Mouse (Mus musculus) hindlimb bud, embryonic 11.5 days (tissue): ENCODE data around the gene Tns4.

Experiments
- DNase-seq: peaks from one replicate; pipeline ENCODE4 v3.0.0-alpha.2; 2012; ENCODE audit warnings: low read depth, low spot score; ENCODE audit errors: extremely low spot score

The Tns4 gene

GRCm38 (mm10) chr11:99094911-99095676 lies 6.0 kb upstream of the Tns4 start:
- DNase-seq = no peak

DNA sequence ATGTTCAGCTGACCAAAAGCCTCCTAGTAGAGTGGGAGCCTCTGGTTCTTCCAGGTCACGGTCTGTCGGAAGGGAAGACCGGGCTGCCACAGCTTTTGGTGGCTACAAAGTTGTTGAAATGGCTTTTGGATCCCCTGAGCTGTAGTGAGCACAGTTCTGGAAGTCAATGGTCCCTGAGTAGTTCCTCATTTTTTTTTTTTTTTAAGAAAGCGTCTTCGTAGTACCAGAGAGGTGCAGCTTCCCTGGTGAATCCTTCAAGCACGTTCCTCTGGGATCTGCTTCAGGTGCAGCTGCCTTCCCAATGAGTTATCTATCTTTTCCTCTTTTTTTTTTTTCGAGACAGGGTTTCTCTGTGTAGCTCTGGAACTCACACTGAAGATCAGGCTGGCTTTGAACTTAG lies 4.6 kb upstream of the Tns4 start:
- DNase-seq = no peak

DNA sequence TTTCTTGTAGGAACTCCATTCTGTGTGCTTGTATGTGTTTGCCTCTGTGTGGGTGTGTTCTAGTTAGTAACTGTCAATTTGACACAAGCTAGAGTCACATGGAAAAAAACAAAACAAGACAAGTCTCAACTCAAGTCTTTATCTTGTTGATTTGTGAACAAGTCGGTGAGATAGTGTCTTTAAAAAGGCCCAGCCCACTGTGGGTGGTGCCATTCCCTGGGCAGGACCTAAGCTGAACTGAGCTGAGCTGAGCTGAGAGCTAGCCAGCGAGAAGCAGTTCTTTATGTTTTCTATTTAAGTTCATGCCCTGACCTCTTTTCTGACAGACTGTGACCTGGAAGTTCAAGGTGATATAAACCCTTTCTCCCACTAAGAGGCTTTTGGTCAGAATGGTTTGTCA lies 2.6 kb upstream of the Tns4 start:
- DNase-seq = no peak

DNA sequence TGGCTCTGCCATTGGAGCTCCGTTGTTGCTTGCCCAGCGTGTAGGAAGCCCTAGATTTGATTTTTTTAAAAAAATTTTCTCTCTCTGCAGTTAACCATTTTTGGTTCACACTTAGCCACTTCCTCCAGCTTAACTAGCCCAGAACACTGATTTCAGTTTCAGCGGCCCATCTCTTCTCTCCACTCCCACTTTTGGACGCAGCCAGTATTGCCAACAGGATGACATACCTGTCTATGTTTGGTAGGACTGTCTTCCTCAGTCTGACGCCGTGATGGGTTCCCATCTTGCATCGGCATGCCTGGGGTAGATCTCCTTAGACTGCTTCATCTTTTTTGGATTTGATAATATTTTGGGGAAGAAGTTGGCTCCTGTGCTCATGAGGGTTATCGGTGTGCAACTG lies 1.3 kb upstream of the Tns4 start:
- no peak for DNase-seq

DNA sequence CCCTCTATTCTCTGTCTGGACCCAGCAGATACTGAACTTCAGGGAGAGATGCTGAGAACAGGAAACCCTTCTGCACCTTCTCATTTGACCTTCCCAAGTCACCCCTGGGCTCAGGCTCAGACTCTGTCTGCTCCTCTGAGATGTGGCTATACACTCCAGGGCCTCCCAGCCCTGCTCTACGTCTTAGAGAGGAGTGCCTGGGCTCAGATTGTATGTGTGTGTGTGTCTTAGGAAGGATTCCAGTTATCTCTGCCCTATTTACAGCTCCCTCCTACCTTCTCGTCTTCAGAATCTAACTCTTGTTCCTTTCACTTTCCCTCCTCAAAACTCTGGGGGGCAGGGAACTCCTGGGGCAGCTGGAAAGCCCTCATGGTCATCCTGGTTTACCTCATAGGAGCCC lies 620 bp downstream of the Tns4 start:
- DNase-seq = no peak

DNA sequence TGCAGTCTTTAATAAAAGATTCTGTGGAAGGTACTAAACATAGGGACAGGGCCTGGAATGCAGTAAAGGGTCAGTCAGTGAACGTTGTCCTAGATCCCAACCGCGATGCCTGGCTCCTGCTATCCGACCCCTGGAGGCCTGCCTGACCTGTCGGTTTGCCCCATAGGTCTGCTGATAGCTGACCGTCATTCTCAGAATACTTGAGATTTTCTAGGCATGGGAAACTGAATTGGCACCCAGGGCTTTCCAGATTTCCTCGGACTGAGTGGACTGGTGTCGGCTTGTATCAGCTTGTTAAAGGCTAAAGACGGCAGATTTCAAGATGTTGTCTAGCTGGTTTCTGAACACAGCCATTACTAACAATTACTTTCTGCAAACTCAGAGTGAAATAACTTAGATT lies 4.7 kb downstream of the Tns4 start:
- no peak for DNase-seq

DNA sequence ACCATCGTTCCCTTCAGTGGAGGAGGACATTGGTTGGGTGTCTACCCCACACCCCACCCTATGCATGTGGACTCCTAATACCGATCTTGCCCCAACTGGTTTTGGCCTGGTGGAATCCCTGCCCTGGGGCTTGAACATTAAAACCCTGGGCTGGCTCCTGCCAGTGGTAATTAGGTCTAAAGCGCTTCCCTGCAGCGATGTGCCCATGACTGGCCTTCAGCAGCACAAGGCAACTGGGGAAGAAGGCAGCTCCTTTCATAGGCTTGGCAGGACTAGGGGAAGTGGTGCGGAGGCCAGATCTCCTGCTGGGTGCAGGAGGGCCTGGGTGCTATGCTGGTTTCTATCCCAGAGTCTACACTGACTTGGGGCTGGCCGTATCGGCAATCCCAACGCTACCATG lies 5.6 kb downstream of the Tns4 start:
- no peak for DNase-seq

DNA sequence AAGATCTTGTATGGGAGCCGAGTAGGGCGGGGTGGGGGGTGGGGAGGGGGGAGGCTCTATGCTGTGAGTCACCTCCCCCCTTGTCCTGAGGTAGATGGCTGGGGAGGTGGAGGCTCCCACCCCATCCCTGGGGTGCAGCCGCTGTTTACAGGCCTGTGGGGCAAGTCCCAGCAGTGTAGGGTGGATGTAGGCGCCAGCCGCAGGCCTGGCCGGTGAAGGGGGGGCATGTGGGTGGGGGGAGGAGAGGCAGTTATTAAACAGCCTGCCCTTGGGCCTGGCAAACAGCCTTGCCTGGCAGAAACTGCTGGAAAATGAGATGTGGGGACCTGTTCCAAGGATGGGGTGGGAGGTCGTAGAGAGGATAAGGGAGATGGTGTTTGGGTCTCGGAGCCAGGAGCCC lies 7.0 kb downstream of the Tns4 start:
- no peak for DNase-seq

GRCm38 (mm10) chr11:99081566-99081965 lies 7.5 kb downstream of the Tns4 start:
- DNase-seq = no peak

- no peak for DNase-seq
Observed at GRCm38 (mm10) chr11:99080902-99081543, 8.1 kb downstream of the Tns4 start.

- DNase-seq = no peak
Observed at GRCm38 (mm10) chr11:99077869-99078268, 11.2 kb downstream of the Tns4 start.

GRCm38 (mm10) chr11:99076744-99077319 lies 12.3 kb downstream of the Tns4 start:
- DNase-seq = no peak

DNA sequence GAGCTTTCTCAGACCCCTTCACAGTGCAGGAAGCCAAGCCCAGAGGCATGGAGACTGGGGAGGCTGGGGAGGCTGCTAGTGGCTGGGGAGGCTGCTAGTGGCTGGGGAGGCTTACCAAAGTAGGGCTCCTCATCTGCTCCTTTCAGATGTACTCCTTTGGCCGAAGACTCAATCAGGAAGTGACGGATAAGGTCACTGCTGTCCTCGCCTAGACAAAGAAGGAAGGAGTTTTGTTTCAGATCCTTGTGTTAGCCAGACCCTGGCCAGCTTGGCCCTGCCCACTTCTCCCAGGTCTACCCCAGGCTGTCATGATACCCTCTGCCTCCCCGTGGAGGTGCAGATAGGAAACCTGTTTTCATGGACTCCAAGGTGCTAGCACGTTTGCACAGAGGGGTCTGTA lies 15.3 kb downstream of the Tns4 start:
- no peak for DNase-seq

GRCm38 (mm10) chr11:99071866-99072265 lies 17.2 kb downstream of the Tns4 start:
- no peak for DNase-seq

- no peak for DNase-seq
Observed at GRCm38 (mm10) chr11:99068455-99068854, 20.7 kb downstream of the Tns4 start.

DNA sequence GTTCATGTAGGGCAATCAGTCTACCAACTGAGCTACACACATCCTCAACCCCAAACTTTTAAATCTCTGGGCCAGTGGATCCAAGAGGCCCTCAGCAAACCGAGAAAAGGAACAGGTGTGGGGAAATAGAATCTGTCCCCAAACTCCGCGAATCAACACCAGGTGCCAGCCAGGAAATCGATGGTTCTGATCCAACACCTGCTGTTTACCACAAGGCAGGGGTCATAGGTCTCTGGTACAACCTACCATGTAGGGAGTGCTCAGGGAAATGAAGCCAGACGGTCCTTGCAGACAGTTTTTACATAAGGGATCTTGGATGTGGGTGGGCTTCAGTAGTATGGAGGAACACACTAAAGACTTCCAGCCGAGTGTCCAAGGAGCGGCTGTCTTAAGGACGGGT lies 21.5 kb downstream of the Tns4 start:
- no peak for DNase-seq

- DNase-seq = peak; percentile 81
Observed at GRCm38 (mm10) chr11:99065979-99066378, 23.1 kb downstream of the Tns4 start.

DNA sequence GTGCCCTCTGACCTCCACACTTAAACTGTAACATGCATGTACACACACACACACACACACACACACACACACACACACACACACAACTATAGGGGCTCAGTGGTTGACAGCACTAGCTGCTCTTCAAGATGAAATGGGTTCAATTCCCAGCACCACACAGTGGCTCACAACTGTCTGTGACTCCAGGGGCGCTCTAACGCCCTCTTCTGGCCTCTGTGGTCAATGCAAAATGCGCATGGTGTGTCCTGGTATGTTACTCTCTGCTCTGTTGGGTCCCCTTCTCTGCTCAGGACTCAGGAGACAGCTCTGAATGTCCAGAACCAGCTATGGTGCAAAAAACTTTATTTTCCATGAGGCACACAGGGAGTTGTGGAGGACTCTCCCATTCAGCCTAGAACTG lies 23.8 kb downstream of the Tns4 start:
- DNase-seq = no peak

- no peak for DNase-seq
Observed at GRCm38 (mm10) chr11:99063406-99064131, 25.5 kb downstream of the Tns4 start.

- DNase-seq = no peak
Observed at GRCm38 (mm10) chr11:99062661-99063060, 26.4 kb downstream of the Tns4 start.

- DNase-seq = no peak
Observed at GRCm38 (mm10) chr11:99060435-99060834, 28.7 kb downstream of the Tns4 start.
